Mouse (Mus musculus) heart, embryonic 14.5 days (tissue): ENCODE measurements around the gene Dync1h1. TPM values are rescaled to one million over a fixed set of nuclear protein-coding genes. Genes with fewer than 3 reads are reported as not detected.
"Not testable (repeated sequence)": the region's sequence is repeated elsewhere in the genome, so short reads cannot be mapped to it uniquely, and the experiment has no call there.

Experiments used
- ATAC-seq: fragments of 200-750 bp; cut with Nextera tagmentation; 2 replicates; pipeline ENCODE4 v1.8.0; 2017; ENCODE audit warnings: low read depth, moderate TSS enrichment; ENCODE audit not compliant: insufficient number of reproducible peaks, insufficient read depth, low FRiP score
- H3K27ac ChIP-seq, 2 experiments: fragments of 200-500 bp in 1 of 2; fragments of 300-500 bp in 1 of 2; sonication (generic) in 1 of 2; replicated peaks in 1 of 2; 2 replicates each; pipeline ENCODE4 v1.5.1; 2012 to 2014; ENCODE audit warnings: low read depth in 2 of 2, low read length in 2 of 2, control low read depth in 1 of 2, mild to moderate bottlenecking in 1 of 2, mixed read lengths in 1 of 2; ENCODE audit not compliant: control insufficient read depth in 1 of 2, insufficient read depth in 1 of 2
- H3K27me3 ChIP-seq: fragments of 300-500 bp; sonication (generic); 2 replicates; pipeline ENCODE4 v1.6.1; 2014; ENCODE audit warnings: mild to moderate bottlenecking, low read length, control low read depth; ENCODE audit not compliant: control insufficient read depth, insufficient read depth
- H3K36me3 ChIP-seq: fragments of 300-500 bp; sonication (generic); 2 replicates; pipeline ENCODE4 v1.6.1; 2014; ENCODE audit warnings: mild to moderate bottlenecking, control low read depth, low read length, mixed read lengths; ENCODE audit not compliant: control insufficient read depth, insufficient read depth
- H3K4me1 ChIP-seq, 2 experiments: fragments of 200-500 bp in 1 of 2; fragments of 300-500 bp in 1 of 2; sonication (generic) in 1 of 2; 2 replicates each; pipeline ENCODE4 v1.6.1; 2012 to 2014; ENCODE audit warnings: low read length in 2 of 2, control low read depth in 1 of 2, mixed read lengths in 1 of 2; ENCODE audit not compliant: control insufficient read depth in 2 of 2, insufficient read depth in 2 of 2
- H3K4me2 ChIP-seq: fragments of 300-500 bp; sonication (generic); 2 replicates; pipeline ENCODE4 v1.6.1; 2014; ENCODE audit warnings: mild to moderate bottlenecking, low read length
- H3K4me3 ChIP-seq, 2 experiments: fragments of 200-500 bp in 1 of 2; fragments of 300-500 bp in 1 of 2; sonication (generic) in 1 of 2; 2 replicates each; pipeline ENCODE4 v1.5.1; 2012 to 2014; ENCODE audit warnings: low read length in 2 of 2, mild to moderate bottlenecking in 2 of 2, control low read depth in 1 of 2, low read depth in 1 of 2, moderate library complexity in 1 of 2; ENCODE audit not compliant: control insufficient read depth in 1 of 2, insufficient read depth in 1 of 2
- H3K9ac ChIP-seq: fragments of 300-500 bp; sonication (generic); 2 replicates; pipeline ENCODE4 v1.6.1; 2014; ENCODE audit warnings: mild to moderate bottlenecking, low read length
- H3K9me3 ChIP-seq: fragments of 300-500 bp; sonication (generic); 2 replicates; pipeline ENCODE4 v1.6.1; 2016; ENCODE audit warnings: low read length, control low read depth; ENCODE audit not compliant: control insufficient read depth
- WGBS: fragments of 180-500 bp; shearing (Covaris S2); extraction: QIAGEN DNeasy Blood & Tissue Kit; methylation state at CpG from one replicate; pipeline ENCODE4 v1.1.7; 2014; 5-methylcytosine and 5-hydroxymethylcytosine counted together
- polyA plus RNA-seq: library from polyadenylated mRNA; unstranded; fragments of >200 nt; fragmentation: Nextera tagmentation; extraction: Ambion mirVana; gene quantifications from 2 replicates; pipeline ENCODE4 v1.2.1, GENCODE M21; 2014

Gene Dync1h1
- polyA plus RNA-seq, 1 experiment from 2014 or later, result 55.4 TPM

- Histone ChIP-seq H3K9me3 (no peaks in the 10 kb centered on the region), H3K36me3 (peaks cover 29% of the 10 kb centered on the region), H3K4me3 (peak overlapping the region; percentile 49 to 100), H3K4me1 (peaks cover 17 to 36% of the 10 kb centered on the region in 2 experiments), H3K27ac (peak overlapping the region; percentile 3 to 82), H3K27me3 (no peaks in the 10 kb centered on the region), H3K9ac (peak overlapping the region; percentile 85), H3K4me2 (peak overlapping the region; percentile 80)
- ATAC-seq, result no peak
- 50% methylated on average over 9 of the region's 9 CpGs for WGBS
These were observed 95.7 kb downstream of the Dync1h1 start for GRCm38 (mm10) chr12:110696975-110697400.

DNA sequence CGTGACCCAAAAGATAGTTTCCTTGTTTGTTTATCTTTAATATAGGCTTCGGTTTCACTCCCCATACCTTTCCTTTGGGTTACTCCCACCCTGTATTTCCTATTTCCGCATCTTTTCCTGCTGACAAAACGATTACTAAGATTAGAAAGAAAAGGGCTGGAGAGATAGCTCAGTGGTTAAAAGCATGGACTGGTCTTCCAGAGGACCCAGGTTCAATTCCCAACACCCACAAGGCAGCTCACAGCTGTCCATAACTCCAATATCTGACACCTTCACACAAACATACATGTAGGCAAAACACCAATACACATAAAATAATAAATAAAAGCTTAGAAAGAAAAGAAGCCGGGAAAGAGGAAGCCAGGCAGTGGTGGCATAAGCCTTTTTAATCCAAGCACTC lies 96.2 kb downstream of the Dync1h1 start:
- H3K9me3 ChIP-seq, result no peaks in the 10 kb centered on the region
- WGBS, result 72% methylated on average over 5 of the region's 5 CpGs
- H3K4me3 ChIP-seq, result no peak overlapping the region
- H3K9ac ChIP-seq, result no peak overlapping the region
- H3K4me2 ChIP-seq, result no peak overlapping the region
- peaks cover 25% of the 10 kb centered on the region for H3K36me3 ChIP-seq
- peaks cover 17 to 36% of the 10 kb centered on the region in 2 experiments for H3K4me1 ChIP-seq
- no peak for ATAC-seq
- H3K27me3 ChIP-seq, result no peaks in the 10 kb centered on the region
- H3K27ac ChIP-seq, result no peak overlapping the region

GRCm38 (mm10) chr12:110698080-110698479 lies 96.8 kb downstream of the Dync1h1 start:
- Histone ChIP-seq H3K27me3 (no peaks in the 10 kb centered on the region), H3K9ac (no peak overlapping the region), H3K4me3 (no peak overlapping the region), H3K9me3 (no peaks in the 10 kb centered on the region), H3K4me2 (no peak overlapping the region), H3K27ac (no peak overlapping the region), H3K4me1 (peaks cover 17 to 37% of the 10 kb centered on the region in 2 experiments), H3K36me3 (peaks cover 19% of the 10 kb centered on the region)
- WGBS, result 78% methylated on average over 1 of the region's 1 CpGs
- ATAC-seq, result no peak

DNA sequence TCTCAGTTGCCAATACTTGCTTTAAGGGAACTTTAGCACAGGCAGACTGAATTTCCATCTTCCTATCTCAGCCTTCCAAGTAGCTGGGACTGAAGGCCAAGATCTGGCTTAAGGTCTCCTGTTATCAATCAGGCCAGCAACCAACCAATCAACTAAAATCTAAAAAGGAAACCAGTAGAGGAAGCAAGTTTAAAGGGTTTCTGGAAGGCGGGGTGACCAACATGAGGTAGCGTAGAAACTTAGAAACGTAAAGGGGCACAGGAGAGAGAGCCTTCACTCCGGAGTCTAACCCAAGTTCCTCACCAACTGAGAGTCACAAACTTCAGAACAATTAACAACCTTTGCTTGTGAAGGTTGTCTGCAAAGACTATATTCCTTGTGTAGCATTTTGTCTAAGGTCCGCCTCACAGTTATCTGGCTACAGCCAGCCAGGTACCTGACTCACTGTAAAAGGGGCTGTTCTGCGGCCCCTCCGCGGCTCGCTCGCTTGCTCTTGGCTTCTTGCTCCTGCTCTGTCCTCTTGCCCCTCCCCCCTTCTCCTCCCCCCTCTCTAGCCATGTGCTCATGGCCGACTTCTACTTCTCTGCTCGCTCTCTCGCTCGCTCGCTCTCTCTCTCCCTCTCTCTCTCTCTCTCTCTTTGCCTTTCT lies 97.4 kb downstream of the Dync1h1 start:
- Histone ChIP-seq H3K4me1 (peaks cover 20 to 43% of the 10 kb centered on the region in 2 experiments), H3K9ac (peak overlapping the region; percentile 3; the same call in 1 of the 2 replicates), H3K27ac (no peak overlapping the region; a peak in 1 of 4 replicates), H3K36me3 (peaks cover 14% of the 10 kb centered on the region), H3K27me3 (no peaks in the 10 kb centered on the region), H3K4me3 (no peak overlapping the region), H3K9me3 (no peaks in the 10 kb centered on the region), H3K4me2 (no peak overlapping the region)
- 33% methylated on average over 15 of the region's 15 CpGs for WGBS
- ATAC-seq, result no peak

- Histone ChIP-seq H3K4me3 (no peak overlapping the region), H3K9me3 (no peaks in the 10 kb centered on the region), H3K4me1 (peaks cover 21 to 44% of the 10 kb centered on the region in 2 experiments), H3K9ac (peak overlapping the region; percentile 3; the same call in 1 of the 2 replicates), H3K27ac (no peak overlapping the region; a peak in 1 of 4 replicates), H3K36me3 (peaks cover 8% of the 10 kb centered on the region), H3K4me2 (no peak overlapping the region), H3K27me3 (no peaks in the 10 kb centered on the region)
- WGBS, result 48% methylated on average over 2 of the region's 2 CpGs
- no peak for ATAC-seq
These were observed 97.9 kb downstream of the Dync1h1 start for GRCm38 (mm10) chr12:110699171-110699547.

- H3K36me3 ChIP-seq, result no peaks in the 10 kb centered on the region
- 65% methylated on average over 2 of the region's 2 CpGs for WGBS
- no peak for ATAC-seq
- no peaks in the 10 kb centered on the region for H3K9me3 ChIP-seq
- H3K4me2 ChIP-seq, result no peak overlapping the region
- peaks cover 21 to 37% of the 10 kb centered on the region in 2 experiments for H3K4me1 ChIP-seq
- no peaks in the 10 kb centered on the region for H3K27me3 ChIP-seq
- H3K27ac ChIP-seq, result no peak overlapping the region
- H3K9ac ChIP-seq, result peak overlapping the region; percentile 34; the same call in 1 of the 2 replicates
- no peak overlapping the region for H3K4me3 ChIP-seq
These were observed 99.5 kb downstream of the Dync1h1 start for GRCm38 (mm10) chr12:110700730-110701129.

DNA sequence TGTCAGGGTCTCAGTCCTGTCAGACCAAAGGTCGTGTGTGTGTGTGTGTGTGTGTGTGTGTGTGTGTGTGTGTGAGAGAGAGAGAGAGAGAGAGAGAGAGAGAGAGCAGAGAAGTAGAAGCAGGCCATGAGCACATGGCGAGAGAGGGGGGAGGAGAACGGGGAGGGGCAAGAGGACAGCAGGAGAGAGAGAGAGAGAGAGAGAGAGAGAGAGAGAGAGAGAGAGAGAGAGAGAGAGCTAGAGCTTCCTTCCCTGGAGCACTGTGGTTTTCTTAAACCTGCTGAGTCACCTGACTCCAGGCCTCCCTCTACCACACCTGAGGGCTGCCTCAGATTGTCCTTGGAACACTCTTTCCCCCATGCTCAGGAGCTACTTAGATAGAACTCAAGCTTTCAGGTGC lies 100.1 kb downstream of the Dync1h1 start:
- not testable (repeated sequence) for H3K4me2 ChIP-seq, H3K36me3 ChIP-seq, H3K4me3 ChIP-seq, H3K9ac ChIP-seq, H3K27ac ChIP-seq, H3K9me3 ChIP-seq, ATAC-seq, H3K27me3 ChIP-seq
- peaks cover 21 to 39% of the 10 kb centered on the region in 2 experiments for H3K4me1 ChIP-seq
- WGBS, result 22% methylated on average over 3 of the region's 3 CpGs
